Mouse (Mus musculus) cerebellum, adult 2 months (tissue): Measurements from ENCODE around the gene Prkag2. TPM values are rescaled to one million over a fixed set of nuclear protein-coding genes. Genes with fewer than 3 reads are reported as not detected.

Experiments used
- DNase-seq, 2 experiments: peaks; one replicate each; pipeline ENCODE4 v3.0.0; 2021
- H3K27ac ChIP-seq: fragments of 200-500 bp; 2 replicates; pipeline ENCODE4 v1.5.1; 2012; ENCODE audit warnings: low read length, control low read depth, inconsistent platforms; ENCODE audit not compliant: insufficient read depth
- H3K27me3 ChIP-seq: fragments of 200-500 bp; 2 replicates; pipeline ENCODE4 v1.6.1; 2012; ENCODE audit warnings: inconsistent platforms, mild to moderate bottlenecking, low read length, moderate library complexity; ENCODE audit not compliant: control insufficient read depth, insufficient read depth
- H3K4me1 ChIP-seq: fragments of 200-500 bp; 2 replicates; pipeline ENCODE4 v1.6.1; 2011; ENCODE audit warnings: low read length; ENCODE audit not compliant: control insufficient read depth, insufficient read depth
- H3K4me3 ChIP-seq: fragments of 200-500 bp; replicated peaks from 2 replicates; pipeline ENCODE3; 2011; ENCODE audit warnings: mild to moderate bottlenecking, low read depth, low read length, control low read depth; ENCODE audit not compliant: insufficient read depth
- CTCF ChIP-seq: fragments of 200-500 bp; IDR thresholded peaks from 2 replicates; pipeline ENCODE4 v1.5.1; 2011; ENCODE audit warnings: low read depth, mild to moderate bottlenecking, control low read depth, low read length, moderate library complexity, borderline replicate concordance; ENCODE audit not compliant: insufficient read depth
- POLR2A ChIP-seq: fragments of 200-500 bp; IDR thresholded peaks from 2 replicates; pipeline ENCODE4 v1.6.1; 2011; ENCODE audit warnings: low read length, control low read depth, borderline replicate concordance; ENCODE audit not compliant: insufficient read depth
- WGBS: fragments of 180-500 bp; shearing (Covaris S2); methylation state at CpG from one replicate; pipeline ENCODE4 v1.1.7; 2018; 5-methylcytosine and 5-hydroxymethylcytosine counted together
- polyA plus RNA-seq: library from polyadenylated mRNA; depleted of rRNA; stranded (reverse); fragments of >200 nt; gene quantifications from 2 replicates; pipeline ENCODE4 v1.2.3, GENCODE M21; 2012

The Prkag2 gene
- polyA plus RNA-seq, 1 experiment: 92.0 TPM

DNA sequence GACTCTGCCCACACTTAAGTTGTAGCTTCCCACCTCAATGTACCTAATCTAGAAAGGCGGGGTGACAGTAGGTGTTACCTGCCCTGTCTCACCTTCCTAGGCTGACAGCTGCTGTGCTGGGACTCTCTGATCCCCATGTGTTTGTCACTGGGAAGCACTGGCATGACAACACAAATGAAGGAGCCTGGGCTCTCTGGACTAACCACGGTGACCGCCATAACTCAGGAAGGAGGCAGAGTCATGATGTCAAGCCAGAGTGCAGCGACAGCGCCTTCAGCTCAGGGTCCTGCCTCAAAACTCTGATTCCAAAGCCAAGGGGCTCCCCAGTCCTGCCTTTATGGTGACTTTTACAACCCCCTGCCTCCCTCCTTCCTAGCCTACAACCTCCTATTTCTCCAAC, 14.8 kb upstream of the Prkag2 start:
- 86% methylated on average over 5 of the region's 5 CpGs for WGBS
- DNase-seq: no peak
- no peak for TF ChIP-seq CTCF
- TF ChIP-seq POLR2A: no peak
- Histone ChIP-seq H3K27me3 (no peaks in the 10 kb centered on the region), H3K4me3 (no peak overlapping the region), H3K27ac (no peak overlapping the region), H3K4me1 (no peaks in the 10 kb centered on the region)

DNA sequence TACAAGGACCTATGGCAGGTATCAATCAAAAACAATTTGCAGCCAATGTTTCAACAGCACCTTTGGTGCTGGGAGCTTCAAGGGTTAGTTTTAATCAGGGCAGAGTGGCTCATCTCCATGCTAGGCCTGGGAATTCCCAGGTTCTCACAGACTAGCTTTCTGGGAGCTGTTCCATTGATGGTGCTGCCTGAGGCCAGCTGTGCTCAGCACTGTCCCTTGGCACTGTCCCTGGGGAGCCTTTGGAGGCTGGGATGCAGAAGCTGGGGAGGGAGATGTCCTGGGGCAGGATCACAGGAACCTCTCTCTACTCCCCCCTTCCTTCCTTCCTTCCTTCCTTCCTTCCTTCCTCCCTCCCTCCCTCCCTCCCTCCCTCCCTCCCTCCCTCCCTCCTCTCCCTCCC, 13.7 kb upstream of the Prkag2 start:
- DNase-seq: no peak

DNA sequence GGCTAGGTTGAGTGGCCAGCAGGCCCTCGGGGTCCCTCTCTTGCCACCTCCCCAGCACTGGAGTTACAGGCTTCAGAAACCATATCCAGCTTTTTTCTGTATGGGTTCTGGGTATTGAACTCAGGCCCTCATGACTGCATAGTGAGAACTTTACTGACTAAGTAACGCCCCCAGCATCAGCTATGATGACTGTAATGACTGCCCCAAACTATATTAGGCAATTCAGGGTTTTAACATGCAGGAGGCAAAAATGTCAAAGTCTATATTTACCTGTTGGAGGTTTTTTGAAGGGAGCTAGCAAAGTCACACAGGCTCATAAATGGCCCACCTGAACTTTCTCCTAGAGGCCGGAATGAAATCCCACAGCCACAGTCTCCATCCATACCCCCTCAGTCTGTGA, 9.9 kb upstream of the Prkag2 start:
- no peak overlapping the region for H3K4me3 ChIP-seq
- no peak for DNase-seq
- no peaks in the 10 kb centered on the region for H3K27me3 ChIP-seq
- 74% methylated on average over 3 of the region's 3 CpGs for WGBS
- no peak overlapping the region for H3K27ac ChIP-seq
- no peaks in the 10 kb centered on the region for H3K4me1 ChIP-seq
- no peak for TF ChIP-seq CTCF
- no peak for TF ChIP-seq POLR2A

More for the DNA sequence above, 13.7 kb upstream of the Prkag2 start:
- TF ChIP-seq CTCF (no peak), POLR2A (no peak)
- Histone ChIP-seq H3K4me3 (no peak overlapping the region), H3K27ac (no peak overlapping the region), H3K4me1 (no peaks in the 10 kb centered on the region), H3K27me3 (no peaks in the 10 kb centered on the region)

DNA sequence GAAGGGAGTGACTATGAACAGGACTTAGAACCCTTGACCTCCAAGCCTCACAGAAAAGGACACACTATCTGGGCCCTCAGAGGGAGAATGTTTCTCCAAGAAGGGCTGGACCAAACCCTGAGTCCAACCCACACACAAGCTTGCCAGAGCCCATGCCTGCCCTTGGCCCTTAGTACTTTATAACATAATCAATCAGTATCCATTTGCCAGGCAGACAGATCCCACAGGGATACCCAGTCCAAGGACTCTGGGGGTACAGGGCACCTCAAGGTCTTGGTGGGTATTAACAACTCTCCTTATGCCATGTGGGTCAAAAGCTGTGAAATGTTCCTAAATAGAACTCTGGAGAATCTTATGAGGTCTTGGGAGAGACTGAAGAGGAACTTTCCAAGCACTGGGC, 5.3 kb upstream of the Prkag2 start:
- DNase-seq: no peak
- Histone ChIP-seq H3K27ac (no peak overlapping the region), H3K27me3 (no peaks in the 10 kb centered on the region), H3K4me1 (peaks cover 8% of the 10 kb centered on the region; the same call in 1 of the 2 replicates), H3K4me3 (no peak overlapping the region)
- TF ChIP-seq CTCF (no peak), POLR2A (no peak)

DNA sequence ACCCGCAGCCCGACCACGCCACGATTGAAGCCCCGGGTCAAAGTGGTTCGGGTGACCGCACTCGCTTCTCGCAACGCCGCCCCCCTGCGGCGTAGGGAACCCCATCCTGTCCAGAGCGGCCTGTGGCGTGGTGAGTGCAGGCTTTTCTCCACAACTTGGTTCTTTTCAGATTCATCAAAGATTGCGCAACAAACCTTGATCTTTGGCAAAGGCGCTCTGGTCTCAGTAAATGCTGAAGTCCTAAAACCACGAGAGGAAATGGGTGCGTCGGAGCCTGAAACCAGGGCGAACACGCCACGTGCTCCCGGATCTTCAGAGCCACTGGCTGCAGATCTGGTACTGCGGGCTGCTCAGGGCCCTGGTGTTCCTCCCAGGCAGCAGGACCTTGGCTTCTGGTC, 683 bp upstream of the Prkag2 start:
- peaks cover 8% of the 10 kb centered on the region; the same call in 1 of the 2 replicates for H3K4me1 ChIP-seq
- H3K27ac ChIP-seq: peak overlapping the region; percentile 19; the same call in 1 of the 2 replicates
- peak overlapping the region; percentile 58 for H3K4me3 ChIP-seq
- TF ChIP-seq POLR2A (no peak), CTCF (no peak)
- WGBS: 1% methylated on average over 25 of the region's 25 CpGs
- H3K27me3 ChIP-seq: no peaks in the 10 kb centered on the region
- DNase-seq: no peak

DNA sequence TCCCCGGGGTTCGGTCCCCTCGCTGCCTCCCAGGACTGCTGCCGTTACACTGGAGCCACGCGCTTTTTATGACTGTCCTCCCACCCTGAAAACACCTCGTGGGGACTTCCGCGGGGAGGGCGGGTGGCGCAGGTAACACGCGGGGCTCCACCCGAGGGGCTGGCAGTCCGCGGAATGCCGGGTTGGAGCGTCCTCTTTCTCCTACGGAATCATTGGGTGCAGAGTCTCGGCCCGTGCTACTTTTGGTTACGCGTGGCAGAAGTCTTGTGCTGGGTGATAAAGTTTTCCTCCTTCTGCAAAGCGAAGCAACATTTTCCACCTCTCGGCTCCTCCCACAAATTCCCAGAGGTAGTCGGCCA, 306 bp downstream of the Prkag2 start:
- peaks cover 8% of the 10 kb centered on the region; the same call in 1 of the 2 replicates for H3K4me1 ChIP-seq
- no peak for TF ChIP-seq CTCF
- no peak for TF ChIP-seq POLR2A
- no peak overlapping the region for H3K27ac ChIP-seq
- peak overlapping the region; percentile 58 for H3K4me3 ChIP-seq
- WGBS: under 1% methylated on average over 26 of the region's 26 CpGs
- DNase-seq: no peak
- no peaks in the 10 kb centered on the region for H3K27me3 ChIP-seq

DNA sequence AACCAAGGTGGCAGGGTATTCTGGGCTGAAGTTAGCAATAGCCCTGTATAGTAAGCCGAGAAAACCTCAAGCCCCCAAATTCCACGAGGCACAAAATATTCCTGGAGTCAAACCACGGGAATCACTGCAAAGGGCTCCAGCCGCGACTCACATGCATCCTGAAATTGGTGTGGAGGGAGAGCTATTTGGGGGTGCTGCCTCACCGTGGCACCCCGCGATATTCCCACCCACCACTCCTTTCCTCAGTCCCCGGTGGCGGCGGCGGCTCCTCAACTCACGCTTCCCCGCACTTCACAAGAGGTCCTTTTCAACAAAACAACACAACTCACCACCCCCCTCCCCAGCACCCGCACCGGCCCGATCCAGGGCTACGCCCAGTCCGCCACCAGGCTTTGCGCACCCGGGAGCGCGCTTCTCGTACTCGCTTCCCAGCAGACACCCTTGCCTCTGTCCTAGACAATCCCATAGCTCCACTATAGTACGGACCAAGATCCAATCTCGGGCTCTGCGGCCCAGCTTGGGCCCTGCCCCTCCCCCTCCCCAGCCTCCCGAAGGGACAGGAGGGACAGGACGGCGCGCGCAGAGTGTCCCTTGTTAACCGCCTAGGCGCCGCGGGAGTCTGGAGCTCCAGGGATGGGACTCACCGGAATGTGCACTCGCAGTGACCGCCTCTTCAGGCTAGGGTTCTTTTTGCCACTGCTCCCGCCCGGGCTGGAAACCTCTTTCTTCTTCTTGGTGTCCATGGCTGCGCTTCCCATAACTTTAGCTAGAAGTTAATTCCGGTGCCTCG, 880 bp downstream of the Prkag2 start:
- Histone ChIP-seq H3K4me1 (peaks cover 8% of the 10 kb centered on the region; the same call in 1 of the 2 replicates), H3K27ac (no peak overlapping the region), H3K27me3 (no peaks in the 10 kb centered on the region), H3K4me3 (peak overlapping the region; percentile 58)
- peak; percentile 43 to 63 for DNase-seq
- 2% methylated on average over 45 of the region's 45 CpGs for WGBS
- TF ChIP-seq CTCF: peak; percentile 4; the same call in 1 of the 2 replicates
- TF ChIP-seq POLR2A: 0 out of 2 replicates have a peak, but pooled peaks have one; percentile 17

DNA sequence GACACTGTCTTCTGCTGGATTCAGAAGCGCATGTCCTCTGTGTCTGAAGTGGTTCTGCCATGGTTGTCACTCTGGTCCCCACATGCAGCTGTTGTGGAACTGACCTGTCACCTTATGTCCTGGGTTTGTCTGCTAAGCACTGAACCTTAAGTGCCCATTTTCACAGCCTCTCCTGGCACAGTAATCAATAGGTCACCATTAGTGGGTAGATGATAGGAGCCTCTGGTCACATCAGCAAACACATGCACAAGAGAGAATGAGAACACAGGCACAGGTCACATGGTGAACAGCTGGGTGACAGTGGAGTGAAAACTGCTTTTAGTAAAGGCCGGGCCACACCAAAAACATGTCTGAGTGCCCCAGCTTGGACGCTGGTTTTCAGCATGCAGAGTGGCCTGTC, 2.6 kb downstream of the Prkag2 start:
- Histone ChIP-seq H3K27ac (no peak overlapping the region), H3K4me3 (no peak overlapping the region), H3K4me1 (peaks cover 8% of the 10 kb centered on the region; the same call in 1 of the 2 replicates), H3K27me3 (no peaks in the 10 kb centered on the region)
- WGBS: 85% methylated on average over 3 of the region's 3 CpGs
- TF ChIP-seq CTCF: no peak
- DNase-seq: no peak
